Mouse (Mus musculus) layer of hippocampus, postnatal 36 days (tissue): Measurements from ENCODE around the gene Pnpla7. TPM values are rescaled to one million over a fixed set of nuclear protein-coding genes. Genes with fewer than 3 reads are reported as not detected.
"Not testable (repeated sequence)": the region's sequence is repeated elsewhere in the genome, so short reads cannot be mapped to it uniquely, and the experiment has no call there.

Experiments
- DNase-seq, 2 experiments: peaks; one replicate each; pipeline ENCODE4 v3.0.0; 2022
- total RNA-seq, 2 experiments: library from RNA; stranded (reverse); gene quantifications; 2 replicates each; pipeline ENCODE4 v1.2.3; 2021

Gene Pnpla7
- total RNA-seq = 10 to 100 TPM; 23.3 to 33.3 TPM

- DNase-seq = peak; percentile 73 to 77
Measured at GRCm38 (mm10) chr2:24975704-24976297, at the start of gene Pnpla7. Gene Pnpla7, plus strand, starts transcription at chr2:24976033.

GRCm38 (mm10) chr2:24926345-24926964 is 49.4 kb upstream of the Pnpla7 start:
- no peak for DNase-seq

GRCm38 (mm10) chr2:24926965-24927358 is 48.9 kb upstream of the Pnpla7 start:
- DNase-seq = no peak

GRCm38 (mm10) chr2:24927810-24928479 is 47.9 kb upstream of the Pnpla7 start:
- no peak for DNase-seq

GRCm38 (mm10) chr2:24929119-24929518 is 46.7 kb upstream of the Pnpla7 start:
- DNase-seq = no peak

- no peak for DNase-seq
Measured at GRCm38 (mm10) chr2:24929593-24929992, 46.2 kb upstream of the Pnpla7 start.

- no peak for DNase-seq
Measured at GRCm38 (mm10) chr2:24934441-24934963, 41.3 kb upstream of the Pnpla7 start.

- peak; percentile 68 to 71 for DNase-seq
Measured at GRCm38 (mm10) chr2:24935057-24935796, 40.6 kb upstream of the Pnpla7 start, which contains the start of gene Arrdc1. Gene Arrdc1, minus strand, starts transcription at chr2:24935252.

- DNase-seq = no peak
Measured at GRCm38 (mm10) chr2:24942092-24942491, 33.7 kb upstream of the Pnpla7 start.

GRCm38 (mm10) chr2:24944304-24944703 is 31.5 kb upstream of the Pnpla7 start:
- not testable (repeated sequence) for DNase-seq

GRCm38 (mm10) chr2:24949421-24950188 is 26.2 kb upstream of the Pnpla7 start, which contains the start of gene Zmynd19:
Gene Zmynd19, plus strand, starts transcription at chr2:24949792.
- DNase-seq = peak; percentile 97

GRCm38 (mm10) chr2:24950189-24950535 is 25.7 kb upstream of the Pnpla7 start:
- no peak for DNase-seq

- no peak for DNase-seq
Measured at GRCm38 (mm10) chr2:24952537-24953055, 23.2 kb upstream of the Pnpla7 start.

GRCm38 (mm10) chr2:24960910-24961309 is 14.9 kb upstream of the Pnpla7 start:
- DNase-seq = no peak

GRCm38 (mm10) chr2:24962304-24963000 is 13.4 kb upstream of the Pnpla7 start, which contains the start of gene Dph7:
Gene Dph7, plus strand, starts transcription at chr2:24962400.
- DNase-seq = peak; percentile 87 to 89

- DNase-seq = no peak
Measured at GRCm38 (mm10) chr2:24970386-24970785, 5.4 kb upstream of the Pnpla7 start.

GRCm38 (mm10) chr2:24974452-24974851 is 1.4 kb upstream of the Pnpla7 start:
- DNase-seq = peak in 1 of 2 experiments; percentile 23

- DNase-seq = peak; percentile 97
Measured at GRCm38 (mm10) chr2:24974906-24975703, 728 bp upstream of the Pnpla7 start, which contains the start of gene Mrpl41. Gene Mrpl41, minus strand, starts transcription at chr2:24975098.

- DNase-seq = no peak
Measured at GRCm38 (mm10) chr2:24976960-24977359, 1.1 kb downstream of the Pnpla7 start.

GRCm38 (mm10) chr2:24987762-24988161 is 11.9 kb downstream of the Pnpla7 start:
- DNase-seq = no peak
